Mouse (Mus musculus) spleen, adult 2 months (tissue): ENCODE results near the gene Cadm4. TPM values are rescaled to one million over a fixed set of nuclear protein-coding genes. Genes with fewer than 3 reads are reported as not detected.

ENCODE experiments used
- DNase-seq, 2 experiments: peaks; one replicate each; pipeline versions ENCODE4 v3.0.0 to v3.0.0-alpha.2; 2012 to 2021; ENCODE audit warnings: low spot score in 2 of 2, low read depth in 1 of 2
- H3K27ac ChIP-seq: fragments of 200-500 bp; 2 replicates; pipeline ENCODE4 v1.5.1; 2012; ENCODE audit warnings: low read length, inconsistent platforms; ENCODE audit not compliant: insufficient read depth
- H3K27me3 ChIP-seq: fragments of 200-500 bp; 2 replicates; pipeline ENCODE4 v1.6.1; 2012; ENCODE audit warnings: mild to moderate bottlenecking, moderate library complexity, low read length, inconsistent platforms; ENCODE audit not compliant: control insufficient read depth, insufficient read depth
- H3K36me3 ChIP-seq: fragments of 200-500 bp; 2 replicates; pipeline ENCODE4 v1.6.1; 2012; ENCODE audit warnings: mild to moderate bottlenecking, low read length, inconsistent platforms; ENCODE audit not compliant: control insufficient read depth, insufficient read depth
- H3K4me1 ChIP-seq: fragments of 200-500 bp; 2 replicates; pipeline ENCODE4 v1.6.1; 2011; ENCODE audit warnings: inconsistent platforms; ENCODE audit not compliant: control insufficient read depth, insufficient read depth, insufficient read length
- H3K4me3 ChIP-seq: fragments of 200-500 bp; 2 replicates; pipeline ENCODE4 v1.5.1; 2011; ENCODE audit warnings: mild to moderate bottlenecking, inconsistent platforms; ENCODE audit not compliant: insufficient read depth, insufficient read length; ENCODE audit errors: extremely low read depth
- CTCF ChIP-seq: fragments of 200-500 bp; IDR thresholded peaks from 2 replicates; pipeline ENCODE4 v1.5.1; 2011; ENCODE audit warnings: mild to moderate bottlenecking, inconsistent platforms; ENCODE audit not compliant: insufficient read depth, insufficient read length, insufficient replicate concordance; ENCODE audit errors: extremely low read depth
- POLR2A ChIP-seq: fragments of 200-500 bp; IDR thresholded peaks from 2 replicates; pipeline ENCODE4 v1.6.1; 2011; ENCODE audit warnings: low read depth, low read length, inconsistent platforms
- WGBS: fragments of 180-500 bp; shearing (Covaris S2); methylation state at CpG from one replicate; pipeline ENCODE4 v1.1.7; 2018; 5-methylcytosine and 5-hydroxymethylcytosine counted together
- polyA plus RNA-seq: library from polyadenylated mRNA; depleted of rRNA; stranded (reverse); fragments of >200 nt; gene quantifications from 2 replicates; pipeline ENCODE4 v1.2.3, GENCODE M21; 2012

Cadm4 gene
- polyA plus RNA-seq, 1 experiment: 33.1 TPM

- no peak for DNase-seq
- 87% methylated on average over 21 of the region's 21 CpGs for WGBS
- Histone ChIP-seq H3K27ac (no peak overlapping the region), H3K4me1 (peaks cover 2% of the 10 kb centered on the region; the same call in 1 of the 2 replicates), H3K27me3 (no peaks in the 10 kb centered on the region), H3K4me3 (no peak overlapping the region), H3K36me3 (peaks cover 27% of the 10 kb centered on the region)
- TF ChIP-seq POLR2A (no peak), CTCF (no peak)
Observed at GRCm38 (mm10) chr7:24474811-24475506, 6.9 kb upstream of the Cadm4 start.

DNA sequence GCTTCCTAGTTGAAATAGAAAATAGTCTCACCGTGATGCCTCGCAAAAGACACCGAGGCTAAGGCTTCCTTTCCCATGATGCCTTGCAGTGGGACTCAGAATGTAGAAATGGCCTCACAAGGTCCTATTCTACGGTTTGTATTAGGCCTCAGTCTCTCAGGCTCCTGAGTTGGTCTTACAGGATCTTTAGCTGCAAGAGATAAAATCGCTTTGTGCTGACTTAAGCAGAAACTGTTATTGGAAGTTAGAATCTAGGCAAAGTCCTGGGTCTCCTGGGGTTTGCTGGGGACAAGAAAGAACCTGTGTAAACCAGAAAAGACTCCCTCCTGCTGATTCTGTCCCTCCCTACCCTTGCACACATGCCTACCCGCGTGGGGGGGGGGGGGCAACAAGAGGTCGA, 5.5 kb upstream of the Cadm4 start:
- TF ChIP-seq POLR2A: no peak
- TF ChIP-seq CTCF: no peak
- 84% methylated on average over 8 of the region's 8 CpGs for WGBS
- Histone ChIP-seq H3K4me3 (no peak overlapping the region), H3K36me3 (peaks cover 24% of the 10 kb centered on the region), H3K27me3 (no peaks in the 10 kb centered on the region), H3K27ac (no peak overlapping the region), H3K4me1 (peaks cover 2% of the 10 kb centered on the region; the same call in 1 of the 2 replicates)
- DNase-seq: no peak

DNA sequence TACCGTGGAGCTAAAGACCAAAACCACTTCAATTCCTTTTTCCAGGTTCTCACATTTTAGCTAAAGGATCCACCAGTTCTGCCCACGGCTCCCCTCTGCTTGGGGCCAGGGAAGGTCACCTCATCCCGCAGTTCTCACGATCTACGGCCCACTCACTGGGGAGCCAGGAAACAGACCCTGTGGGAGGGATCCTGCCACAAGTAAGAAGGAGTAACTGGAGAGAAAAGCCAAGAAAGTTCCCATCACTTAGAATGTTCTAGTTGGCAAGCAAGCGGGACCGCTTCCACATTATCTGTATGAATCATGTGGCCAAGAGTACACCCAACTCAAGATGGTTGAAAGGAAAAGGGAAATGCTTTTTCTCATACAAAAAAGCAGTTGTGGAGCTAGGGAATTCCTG, 5.0 kb upstream of the Cadm4 start:
- Histone ChIP-seq H3K27me3 (peaks cover 4% of the 10 kb centered on the region; the same call in 1 of the 2 replicates), H3K4me1 (peaks cover 7% of the 10 kb centered on the region), H3K36me3 (peaks cover 24% of the 10 kb centered on the region), H3K27ac (no peak overlapping the region), H3K4me3 (no peak overlapping the region)
- no peak for DNase-seq
- TF ChIP-seq POLR2A (no peak), CTCF (no peak)
- WGBS: 92% methylated on average over 7 of the region's 7 CpGs

DNA sequence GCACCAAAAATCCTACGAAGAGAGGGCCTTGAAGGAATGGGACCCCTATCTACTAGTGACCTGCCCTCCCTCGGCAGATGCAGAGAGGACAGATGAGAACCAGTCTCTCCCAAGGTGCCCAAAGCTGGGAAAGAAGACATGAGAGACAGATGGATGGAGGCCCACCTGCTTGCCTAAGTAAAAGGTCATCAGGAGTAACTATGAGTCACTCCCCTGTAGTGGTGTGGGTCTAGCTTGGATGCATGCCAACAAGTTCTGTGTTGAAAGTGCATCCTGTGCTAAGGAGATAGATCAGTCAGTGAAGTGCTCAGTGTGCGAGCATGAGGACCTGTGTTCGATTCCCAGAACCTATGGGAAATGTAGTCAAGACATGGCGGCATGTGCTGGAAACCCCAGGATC, 2.9 kb upstream of the Cadm4 start:
- Histone ChIP-seq H3K4me1 (peaks cover 8% of the 10 kb centered on the region), H3K36me3 (peaks cover 10% of the 10 kb centered on the region), H3K27ac (no peak overlapping the region), H3K4me3 (no peak overlapping the region), H3K27me3 (peaks cover 15% of the 10 kb centered on the region)
- WGBS: 86% methylated on average over 5 of the region's 5 CpGs
- no peak for DNase-seq
- TF ChIP-seq CTCF: no peak
- TF ChIP-seq POLR2A: no peak

- DNase-seq: no peak
- WGBS: 86% methylated on average over 2 of the region's 2 CpGs
- H3K27me3 ChIP-seq: peaks cover 15% of the 10 kb centered on the region
- TF ChIP-seq CTCF (no peak), POLR2A (no peak)
- no peak overlapping the region for H3K4me3 ChIP-seq
- H3K4me1 ChIP-seq: peaks cover 8% of the 10 kb centered on the region
- H3K27ac ChIP-seq: no peak overlapping the region
- peaks cover 5% of the 10 kb centered on the region for H3K36me3 ChIP-seq
Observed at GRCm38 (mm10) chr7:24479685-24480084, 2.1 kb upstream of the Cadm4 start.

GRCm38 (mm10) chr7:24480121-24480941, 1.5 kb upstream of the Cadm4 start:
- 79% methylated on average over 18 of the region's 18 CpGs for WGBS
- no peak for TF ChIP-seq POLR2A
- no peak for TF ChIP-seq CTCF
- peaks cover 15% of the 10 kb centered on the region for H3K27me3 ChIP-seq
- peaks cover 8% of the 10 kb centered on the region for H3K4me1 ChIP-seq
- no peak overlapping the region for H3K27ac ChIP-seq
- no peak for DNase-seq
- H3K36me3 ChIP-seq: peaks cover 3% of the 10 kb centered on the region
- no peak overlapping the region for H3K4me3 ChIP-seq
